ENCODE assay signal across 15 mouse cellular contexts in genomic region chr14:75850819-75851218, GRCm38 (mm10). TPM values are rescaled to one million over a fixed set of nuclear protein-coding genes. Genes with fewer than 3 reads are reported as not detected.
DNase-seq lines count a peak whose midpoint lies in the region; ATAC-seq and TF ChIP-seq lines count a peak whose summit lies in the region.
"Had no signal": no experiment of that assay in that cellular context is flagged by ENCODE, and none has a peak within 500 bp of the region (broad histone marks: within the 10 kb centered on the region; RNA-seq: fewer than 3 reads in every experiment).

No protein-coding gene starts in this region.

- 23% methylated on average over 6 of the region's 6 CpGs for WGBS in forebrain, postnatal 0 days
- whole genome bisulfite sequencing in midbrain, embryonic 12.5 days, result 38% methylated on average over 6 of the region's 6 CpGs

- peaks cover 0 to 23% of the 10 kb centered on the region in 2 experiments; a peak in 2 of 4 replicates for H3K4me1 ChIP-seq in CH12.LX (ENCODE audit: control insufficient read depth in 1 of 2, insufficient read depth in 2 of 2)
- H3K4me1 ChIP-seq in cortical plate, adult 2 months (ENCODE audit: control insufficient read depth, insufficient read depth, low read length), result peaks cover 11% of the 10 kb centered on the region
- H3K4me1 ChIP-seq in forebrain, postnatal 0 days (ENCODE audit: insufficient read depth), result peaks cover 6% of the 10 kb centered on the region; the same call in 1 of the 2 replicates
- peaks cover 34% of the 10 kb centered on the region for H3K4me1 ChIP-seq in midbrain, embryonic 12.5 days

- no peaks in the 10 kb centered on the region for H3K27me3 ChIP-seq in CH12.LX (replicated peaks)
- H3K27me3 ChIP-seq in forebrain, postnatal 0 days (ENCODE audit: insufficient read depth, low read length), result no peaks in the 10 kb centered on the region
- no peaks in the 10 kb centered on the region for H3K27me3 ChIP-seq in midbrain, embryonic 12.5 days
- H3K27me3 ChIP-seq: kidney, embryonic 15.5 days; limb, embryonic 13.5 days had no signal

- H3K27ac ChIP-seq in CH12.LX (ENCODE audit: insufficient read depth, low read depth), result no peak overlapping the region
- peak overlapping the region; percentile 45; the same call in 1 of the 2 replicates for H3K27ac ChIP-seq in cortical plate, adult 2 months (ENCODE audit: insufficient read depth, low read length)
- no peak overlapping the region for H3K27ac ChIP-seq in forebrain, postnatal 0 days (ENCODE audit: low read depth, low read length)
- H3K27ac ChIP-seq in midbrain, embryonic 12.5 days (replicated peaks), result peak overlapping the region; percentile 39; the same call in 1 of the 2 replicates
- H3K27ac ChIP-seq: kidney, embryonic 15.5 days; limb, embryonic 13.5 days had no signal

- no peak for TF ChIP-seq EP300 in CH12.LX (IDR thresholded peaks at IDR 0.05; ENCODE audit: low read length)

- ATAC-seq in forebrain, postnatal 0 days, result peak; percentile 53
- peak; percentile 76; the same call in 1 of the 2 replicates for ATAC-seq in midbrain, embryonic 12.5 days (ENCODE audit: low FRiP score, low read depth)
- ATAC-seq in megakaryocyte progenitor cell, adult 5-6 weeks (replicated peaks; ENCODE audit: poor library complexity), result no peak
- ATAC-seq: CD4-positive, CD25-positive, alpha-beta regulatory T cell, adult 4 months had no signal

- TF ChIP-seq POLR2A in CH12.LX (IDR thresholded peaks at IDR 0.05; ENCODE audit: low read depth, low read length), result 0 out of 2 replicates have a peak, but pooled peaks have one; percentile 1
- no peak for TF ChIP-seq POLR2A in cortical plate, adult 2 months (IDR thresholded peaks at IDR 0.05; ENCODE audit: extremely low read depth, insufficient read depth, low read length)

- peaks cover 35 to 60% of the 10 kb centered on the region in 2 experiments for H3K36me3 ChIP-seq in CH12.LX (replicated peaks in 1 of 2; ENCODE audit: control insufficient read depth in 1 of 2, insufficient read depth in 1 of 2, low read length in 1 of 2)
- H3K36me3 ChIP-seq in forebrain, postnatal 0 days (ENCODE audit: insufficient read depth), result peaks cover 47% of the 10 kb centered on the region
- peaks cover 55% of the 10 kb centered on the region for H3K36me3 ChIP-seq in midbrain, embryonic 12.5 days

- dilution Hi-C loops in CH12.LX (cut with MboI; ENCODE audit: extremely low pct_ligation_motif_present, extremely low pct_unique_long_range_greater_than_20kb, low sequenced_read_pairs), result no loop called here

- H3K9ac ChIP-seq in CH12.LX (ENCODE audit: insufficient read depth, low read depth), result no peak overlapping the region
- H3K9ac ChIP-seq in forebrain, postnatal 0 days, result no peak overlapping the region
- no peak overlapping the region for H3K9ac ChIP-seq in midbrain, embryonic 12.5 days (replicated peaks)
- H3K9ac ChIP-seq: kidney, embryonic 15.5 days; limb, embryonic 13.5 days had no signal

- no peaks in the 10 kb centered on the region for H3K9me3 ChIP-seq in CH12.LX (replicated peaks; ENCODE audit: low read length)
- H3K9me3 ChIP-seq in forebrain, postnatal 0 days (ENCODE audit: low read length), result no peaks in the 10 kb centered on the region
- H3K9me3 ChIP-seq in midbrain, embryonic 12.5 days, result no peaks in the 10 kb centered on the region
- H3K9me3 ChIP-seq: kidney, embryonic 15.5 days; limb, embryonic 13.5 days had no signal

- in situ Hi-C loops in CH12.LX (cut with MboI; ENCODE audit: low pct_ligation_motif_present, low pct_unique_long_range_greater_than_20kb, low sequenced_read_pairs), result no loop called here

- H3K4me3 ChIP-seq in CH12.LX (replicated peaks in 1 of 3; ENCODE audit: low read depth in 2 of 3, low read length in 2 of 3, poor library complexity in 1 of 3), result no peak overlapping the region
- no peak overlapping the region for H3K4me3 ChIP-seq in cortical plate, adult 2 months (ENCODE audit: insufficient read depth, low read length)
- no peak overlapping the region for H3K4me3 ChIP-seq in forebrain, postnatal 0 days (ENCODE audit: low read depth, low read length)
- H3K4me3 ChIP-seq in midbrain, embryonic 12.5 days, result no peak overlapping the region
- H3K4me3 ChIP-seq: erythroblast, embryonic 14.5 days; kidney, embryonic 15.5 days; limb, embryonic 13.5 days had no signal

- peaks cover 13% of the 10 kb centered on the region for H3K79me2 ChIP-seq in CH12.LX (replicated peaks; ENCODE audit: control insufficient read depth, extremely low read depth, insufficient read depth, poor library complexity, severe bottlenecking)

- TF ChIP-seq CTCF in CH12.LX (conservative IDR thresholded peaks at IDR 0.05 in 1 of 2, IDR thresholded peaks at IDR 0.05 in 1 of 2; ENCODE audit: low read depth in 2 of 2, low read length in 2 of 2), result no peak
- TF ChIP-seq CTCF in cortical plate, adult 2 months (IDR thresholded peaks at IDR 0.05; ENCODE audit: extremely low read depth, insufficient read depth, low read length), result no peak
- TF ChIP-seq CTCF in forebrain, postnatal 0 days (IDR thresholded peaks at IDR 0.05; ENCODE audit: low read depth), result no peak

- no peak for TF ChIP-seq RAD21 in CH12.LX (IDR thresholded peaks at IDR 0.05; ENCODE audit: low read depth, low read length)

- DNase-seq in CH12.LX (ENCODE audit: extremely low read depth), result no peak
- DNase-seq in forebrain, postnatal 0 days, result no peak
- no peak for DNase-seq in kidney, adult 11 months
- no peak for DNase-seq in thymus, postnatal 0 days (ENCODE audit: low spot score)
- DNase-seq: adrenal gland, adult 2 months; heart, postnatal 36 days; lung, adult 2 months; thymus, adult 2 months had no signal

- H3K4me2 ChIP-seq in CH12.LX (ENCODE audit: insufficient read depth, low read depth, poor library complexity, severe bottlenecking), result no peak overlapping the region
- no peak overlapping the region for H3K4me2 ChIP-seq in forebrain, postnatal 0 days (ENCODE audit: low read depth)
- H3K4me2 ChIP-seq in midbrain, embryonic 12.5 days (replicated peaks), result no peak overlapping the region
- H3K4me2 ChIP-seq: kidney, embryonic 15.5 days; limb, embryonic 13.5 days had no signal

TF ChIP-seq in CH12.LX, 34 proteins besides CTCF, POLR2A, EP300 and RAD21:
- no peak for TF ChIP-seq IRF4 (IDR thresholded peaks at IDR 0.05; ENCODE audit: low read depth, low read length)
- no peak for TF ChIP-seq PAX5 (IDR thresholded peaks at IDR 0.05; ENCODE audit: low read length)
- TF ChIP-seq NRF1 (IDR thresholded peaks at IDR 0.05; ENCODE audit: low read depth, low read length), result no peak
- no peak for TF ChIP-seq TCF12 (IDR thresholded peaks at IDR 0.05; ENCODE audit: low read depth, low read length)
- TF ChIP-seq ZNF384 (IDR thresholded peaks at IDR 0.05; ENCODE audit: low read depth, low read length), result no peak
- TF ChIP-seq NELFE (IDR thresholded peaks at IDR 0.05; ENCODE audit: low read depth, low read length), result no peak
- TF ChIP-seq POLR2AphosphoS2 (IDR thresholded peaks at IDR 0.05; ENCODE audit: low read depth, low read length), result no peak
- no peak for TF ChIP-seq KAT2A (IDR thresholded peaks at IDR 0.05; ENCODE audit: insufficient replicate concordance, low read length)
- no peak for TF ChIP-seq E2F4 (IDR thresholded peaks at IDR 0.05; ENCODE audit: insufficient replicate concordance, low read depth, low read length)
- TF ChIP-seq SMC3 (IDR thresholded peaks at IDR 0.05; ENCODE audit: low read depth, low read length), result no peak
- no peak for TF ChIP-seq ZKSCAN1 (IDR thresholded peaks at IDR 0.05; ENCODE audit: borderline replicate concordance, low read depth, low read length)
- no peak for TF ChIP-seq CHD1 (IDR thresholded peaks at IDR 0.05; ENCODE audit: low read depth, low read length)
- no peak for TF ChIP-seq ZMIZ1 (IDR thresholded peaks at IDR 0.05; ENCODE audit: low read depth, low read length)
- TF ChIP-seq ETS1 (conservative IDR thresholded peaks at IDR 0.05; ENCODE audit: low read depth, low read length), result no peak
- no peak for TF ChIP-seq USF1 (IDR thresholded peaks at IDR 0.05; ENCODE audit: low read depth, low read length)
- no peak for TF ChIP-seq CHD2 (IDR thresholded peaks at IDR 0.05; ENCODE audit: low read length)
- TF ChIP-seq USF2 (conservative IDR thresholded peaks at IDR 0.05; ENCODE audit: low read depth, low read length), result no peak

RNA-seq across cellular contexts. Expression of gene Tpt1, which starts 5.9 kb away (rescaled TPM):
- total RNA-seq in CH12.LX (2012; rRNA removed), result 698 and 751 TPM in 2 replicates
- total RNA-seq in CH12.LX (2014; rRNA removed), result 1,876 and 2,057 TPM in 2 replicates
- 1,607 and 1,716 TPM in 2 replicates for polyA plus RNA-seq in CH12.LX (2012; ENCODE audit: insufficient read length, low read depth)
- polyA plus RNA-seq in cortical plate, adult 2 months (2012; rRNA removed), result 840 and 847 TPM in 2 replicates
- total RNA-seq in forebrain, postnatal 0 days (2014; rRNA removed), result 738 and 1,020 TPM in 2 replicates
- 708 and 819 TPM in 2 replicates for polyA plus RNA-seq in forebrain, postnatal 0 days (2015; fragmentation: Nextera tagmentation; extraction: Ambion mirVana)
- 921 and 956 TPM in 2 replicates for polyA plus RNA-seq in midbrain, embryonic 12.5 days (2016; fragmentation: Nextera tagmentation; extraction: Ambion mirVana)
- total RNA-seq in megakaryocyte progenitor cell, adult 5-6 weeks (2015), result 4,894 and 5,633 TPM in 2 replicates
- 809 and 847 TPM in 2 replicates for total RNA-seq in megakaryocyte progenitor cell, adult 5-6 weeks (2017)
- polyA plus RNA-seq in thymus, postnatal 0 days (2015; fragmentation: Nextera tagmentation; extraction: Ambion mirVana), result 1,615 and 1,673 TPM in 2 replicates

Comparison
In these comparisons a context has a peak if more than half of its experiments do, and no peak if none do; other contexts are left out.
1. H3K27ac ChIP-seq: peak in cortical plate, adult 2 months (single experiment) and midbrain, embryonic 12.5 days (single experiment); none in CH12.LX (single experiment) and forebrain, postnatal 0 days (single experiment).